Mouse (Mus musculus): ENCODE measurements around the gene Aqp8. TPM values are rescaled to one million over a fixed set of nuclear protein-coding genes. Genes with fewer than 3 reads are reported as not detected.

Gene Aqp8
- total and polyA plus RNA-seq, 2 experiments from 2014 or later: not detected

DNA sequence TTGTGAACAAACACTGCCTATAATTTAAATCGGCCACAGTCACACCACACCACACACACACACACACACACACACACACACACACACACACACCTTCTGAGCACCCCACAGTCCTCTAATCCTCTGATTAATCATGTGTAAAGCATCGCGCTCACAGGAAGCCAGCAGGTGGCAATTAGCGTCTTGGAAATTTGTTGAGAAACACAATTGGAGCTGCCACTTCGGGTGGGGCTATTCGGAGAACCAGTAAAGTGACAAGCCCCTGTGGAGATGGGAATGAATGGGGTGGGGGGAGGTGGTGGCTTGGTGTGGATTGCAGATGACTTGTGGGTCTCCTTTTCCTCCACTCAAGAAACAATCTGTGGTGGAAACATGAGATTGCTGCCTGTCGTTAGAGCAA is 45.9 kb downstream of the Aqp8 start:
- Histone ChIP-seq H3K4me1 (ENCODE audit: insufficient read depth) (no peaks in the 10 kb centered on the region), H3K4me3 (ENCODE audit: low read depth, low read length) (no peak overlapping the region), H3K36me3 (ENCODE audit: insufficient read depth) (no peaks in the 10 kb centered on the region), H3K27ac (ENCODE audit: low read depth, low read length) (no peak overlapping the region), H3K9me3 (ENCODE audit: low read length) (no peaks in the 10 kb centered on the region), H3K9ac (no peak overlapping the region), H3K27me3 (ENCODE audit: insufficient read depth, low read length) (no peaks in the 10 kb centered on the region), H3K4me2 (ENCODE audit: low read depth) (no peak overlapping the region)
- no peak for DNase-seq
- ATAC-seq: no peak
- no peak for TF ChIP-seq CTCF (IDR thresholded peaks at IDR 0.05; ENCODE audit: low read depth)
- WGBS: 43% methylated on average over 7 of the region's 7 CpGs

Other genes starting within 250 kb of the Aqp8 start
- gene Slc5a11, start 247.5 kb upstream of the Aqp8 start, total RNA-seq (2014; rRNA removed): 0.23 and 0.29 TPM in 2 replicates
- 0.15 and 0.17 TPM in 2 replicates for gene Slc5a11, start 247.5 kb upstream of the Aqp8 start, polyA plus RNA-seq (2015; fragmentation: Nextera tagmentation; extraction: Ambion mirVana)
- 93.1 and 105 TPM in 2 replicates for gene Lcmt1, start 92.5 kb upstream of the Aqp8 start, total RNA-seq (2014; rRNA removed)
- gene Lcmt1, start 92.5 kb upstream of the Aqp8 start, polyA plus RNA-seq (2015; fragmentation: Nextera tagmentation; extraction: Ambion mirVana): 118 and 122 TPM in 2 replicates
- gene Arhgap17, start 92.4 kb upstream of the Aqp8 start, total RNA-seq (2014; rRNA removed): 6.0 and 8.1 TPM in 2 replicates
- 5.2 and 5.4 TPM in 2 replicates for gene Arhgap17, start 92.4 kb upstream of the Aqp8 start, polyA plus RNA-seq (2015; fragmentation: Nextera tagmentation; extraction: Ambion mirVana)
- gene Zkscan2, start 38.2 kb downstream of the Aqp8 start, total RNA-seq (2014; rRNA removed): 17.8 and 27.4 TPM in 2 replicates
- 3.7 and 5.9 TPM in 2 replicates for gene Zkscan2, start 38.2 kb downstream of the Aqp8 start, polyA plus RNA-seq (2015; fragmentation: Nextera tagmentation; extraction: Ambion mirVana)